Mouse (Mus musculus): ENCODE results near the gene Ncapd3. TPM values are rescaled to one million over a fixed set of nuclear protein-coding genes. Genes with fewer than 3 reads are reported as not detected.
A peak's percentile ranks its signal among the peaks of the same experiment; 100 is the strongest.

Gene Ncapd3
- polyA plus RNA-seq, 1 experiment from 2014 or later: 24.6 TPM

DNA sequence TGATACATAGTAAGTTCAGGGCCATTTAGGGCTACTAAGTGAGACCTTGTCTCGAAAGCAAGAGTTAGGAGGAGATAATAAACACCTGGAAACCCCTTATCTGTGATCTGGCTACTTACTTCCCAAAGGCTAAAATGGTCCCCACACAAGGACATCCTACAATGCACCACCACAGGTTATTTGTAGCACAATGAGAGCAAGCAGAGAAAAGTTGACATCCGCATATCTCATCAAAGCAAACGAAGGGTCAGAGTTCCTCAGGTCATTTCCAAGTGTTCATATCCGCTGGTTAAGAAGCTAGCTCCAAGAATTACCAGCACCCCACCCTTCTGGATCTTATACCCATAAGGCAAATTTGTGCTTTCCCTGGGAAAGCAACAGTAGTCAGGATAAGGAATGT lies 78.5 kb downstream of the Ncapd3 start:
- 89% methylated on average over 4 of the region's 4 CpGs for WGBS
- no peaks in the 10 kb centered on the region for H3K9me3 ChIP-seq
- no peak overlapping the region for H3K4me2 ChIP-seq (replicated peaks)
- no peak overlapping the region for H3K4me3 ChIP-seq
- H3K4me1 ChIP-seq: peaks cover 21% of the 10 kb centered on the region
- peaks cover 12% of the 10 kb centered on the region for H3K36me3 ChIP-seq
- ATAC-seq (replicated peaks): no peak
- H3K27me3 ChIP-seq: no peaks in the 10 kb centered on the region
- no peak overlapping the region for H3K27ac ChIP-seq (replicated peaks)
- H3K9ac ChIP-seq (replicated peaks): no peak overlapping the region

DNA sequence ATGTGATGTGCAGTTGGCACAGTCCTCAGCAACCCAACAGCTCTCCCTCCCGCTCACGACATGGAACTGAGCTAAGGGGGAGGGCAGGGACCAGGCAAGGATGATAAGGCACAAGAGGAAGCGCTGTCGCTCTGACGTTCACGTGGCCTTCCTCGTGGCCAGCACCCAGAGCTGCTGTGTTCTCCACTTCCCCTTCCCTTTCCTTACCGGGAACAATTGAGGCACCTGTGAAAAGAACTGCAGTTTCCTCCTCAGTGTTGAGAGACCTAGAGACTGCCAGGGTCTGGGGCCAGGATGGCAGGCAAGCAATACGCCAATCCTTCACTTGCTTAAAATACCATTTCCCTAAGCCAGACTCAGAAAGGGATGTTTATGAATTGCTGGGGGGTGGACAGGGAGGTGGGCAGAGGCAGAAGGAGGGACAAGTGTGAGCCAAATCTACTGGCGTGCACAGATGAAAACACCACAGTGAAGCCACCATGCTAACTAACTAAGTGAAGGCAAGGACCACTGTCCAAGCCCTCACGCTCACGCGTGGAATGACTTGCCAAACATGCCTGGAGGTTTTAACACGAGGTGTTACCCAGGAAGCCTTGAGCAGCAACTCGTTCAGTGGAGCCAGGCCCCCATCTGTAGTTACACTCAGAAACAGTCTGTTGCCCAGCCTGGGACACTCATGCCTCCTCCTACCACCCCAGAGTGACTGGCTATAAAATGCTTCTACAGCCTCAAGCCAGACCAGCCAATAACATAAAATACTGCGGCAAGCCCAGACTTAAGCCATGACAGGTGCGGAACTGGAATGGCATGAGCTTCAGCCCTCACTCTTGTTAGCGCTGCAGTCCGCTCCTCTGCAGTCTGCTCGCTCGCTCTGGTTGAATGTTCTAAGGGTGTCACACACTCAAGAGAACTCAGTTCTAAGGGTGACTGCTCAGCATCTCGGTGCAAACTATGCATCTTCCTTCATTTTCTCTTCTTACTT lies 79.8 kb downstream of the Ncapd3 start:
- Histone ChIP-seq H3K4me3 (no peak overlapping the region), H3K4me2 (replicated peaks) (no peak overlapping the region), H3K4me1 (peaks cover 21% of the 10 kb centered on the region), H3K9me3 (no peaks in the 10 kb centered on the region), H3K27me3 (no peaks in the 10 kb centered on the region), H3K36me3 (peaks cover 5% of the 10 kb centered on the region; the same call in 1 of the 2 replicates), H3K9ac (replicated peaks) (no peak overlapping the region), H3K27ac (replicated peaks) (peak overlapping the region; percentile 50)
- no peak for ATAC-seq (replicated peaks)
- 63% methylated on average over 22 of the region's 22 CpGs for WGBS

DNA sequence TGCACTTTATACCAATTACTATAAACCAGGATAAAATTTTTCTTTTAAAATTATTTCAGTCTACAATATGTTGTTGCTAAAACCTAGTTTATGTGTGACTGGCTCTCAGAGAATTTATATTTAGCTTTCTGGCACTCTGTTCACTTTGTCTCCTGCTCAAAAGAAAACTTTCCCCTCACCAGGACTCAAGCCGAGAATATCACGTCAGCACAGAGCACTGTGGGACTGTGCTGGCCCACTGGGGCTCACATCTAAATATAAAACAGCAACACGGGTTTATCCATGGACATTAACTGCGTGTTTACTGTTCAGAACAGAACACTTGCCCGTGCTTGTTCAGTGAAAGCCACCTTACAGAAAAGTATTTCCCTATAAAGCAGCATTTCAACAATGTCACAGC lies 80.7 kb downstream of the Ncapd3 start:
- Histone ChIP-seq H3K4me2 (replicated peaks) (no peak overlapping the region), H3K27me3 (no peaks in the 10 kb centered on the region), H3K36me3 (no peaks in the 10 kb centered on the region), H3K27ac (replicated peaks) (peak overlapping the region; percentile 50; the same call in 1 of the 2 replicates), H3K9me3 (no peaks in the 10 kb centered on the region), H3K9ac (replicated peaks) (no peak overlapping the region), H3K4me3 (no peak overlapping the region), H3K4me1 (peaks cover 21% of the 10 kb centered on the region)
- no peak for ATAC-seq (replicated peaks)
- 60% methylated on average over 5 of the region's 5 CpGs for WGBS

DNA sequence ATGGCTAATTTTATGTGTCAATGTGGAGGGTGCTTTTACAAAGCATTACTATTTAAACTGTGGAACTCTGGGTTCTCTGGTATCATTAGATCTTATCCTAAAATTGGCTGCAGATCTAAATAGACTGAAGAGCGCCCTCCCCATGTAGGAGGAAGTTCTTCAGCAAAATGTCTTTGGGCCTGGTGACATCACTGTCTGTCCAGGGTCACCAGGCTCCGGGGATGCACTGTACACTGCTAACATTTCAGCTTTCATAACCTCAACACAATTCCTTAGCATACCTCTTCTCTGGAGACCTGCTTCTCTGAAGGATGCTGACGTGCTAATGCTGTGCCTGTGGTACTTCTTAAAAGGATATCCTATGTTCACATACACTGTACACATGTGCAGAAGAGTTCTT lies 81.8 kb downstream of the Ncapd3 start:
- no peaks in the 10 kb centered on the region for H3K27me3 ChIP-seq
- H3K4me3 ChIP-seq: no peak overlapping the region
- H3K9me3 ChIP-seq: no peaks in the 10 kb centered on the region
- H3K4me2 ChIP-seq (replicated peaks): no peak overlapping the region
- H3K4me1 ChIP-seq: peaks cover 21% of the 10 kb centered on the region
- no peak for ATAC-seq (replicated peaks)
- no peak overlapping the region for H3K27ac ChIP-seq (replicated peaks)
- 88% methylated on average over 3 of the region's 3 CpGs for WGBS
- no peaks in the 10 kb centered on the region for H3K36me3 ChIP-seq
- H3K9ac ChIP-seq (replicated peaks): no peak overlapping the region

DNA sequence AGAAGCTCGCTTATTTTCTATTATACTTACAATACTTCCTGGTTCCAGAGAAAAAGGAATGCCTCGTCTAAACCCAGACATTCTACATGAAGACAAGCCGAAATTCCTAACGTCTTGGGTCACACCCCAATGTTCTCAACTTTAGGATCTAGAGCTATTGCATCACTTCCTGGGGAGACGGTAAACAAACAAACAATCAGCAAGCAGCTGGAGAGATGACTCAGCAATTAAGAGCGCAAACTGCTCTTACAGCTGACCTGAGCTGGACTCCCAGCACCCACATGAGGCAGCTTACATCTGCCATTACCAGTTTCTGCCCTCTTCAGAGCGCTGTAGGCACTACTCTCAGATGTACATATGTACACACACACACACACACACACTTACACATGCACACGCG lies 91.3 kb downstream of the Ncapd3 start:
- Histone ChIP-seq H3K4me3 (no peak overlapping the region), H3K4me2 (replicated peaks) (no peak overlapping the region), H3K9ac (replicated peaks) (no peak overlapping the region), H3K9me3 (no peaks in the 10 kb centered on the region), H3K27me3 (no peaks in the 10 kb centered on the region), H3K36me3 (no peaks in the 10 kb centered on the region), H3K4me1 (peaks cover 22% of the 10 kb centered on the region), H3K27ac (replicated peaks) (no peak overlapping the region)
- ATAC-seq (replicated peaks): no peak
- 86% methylated on average over 9 of the region's 9 CpGs for WGBS

DNA sequence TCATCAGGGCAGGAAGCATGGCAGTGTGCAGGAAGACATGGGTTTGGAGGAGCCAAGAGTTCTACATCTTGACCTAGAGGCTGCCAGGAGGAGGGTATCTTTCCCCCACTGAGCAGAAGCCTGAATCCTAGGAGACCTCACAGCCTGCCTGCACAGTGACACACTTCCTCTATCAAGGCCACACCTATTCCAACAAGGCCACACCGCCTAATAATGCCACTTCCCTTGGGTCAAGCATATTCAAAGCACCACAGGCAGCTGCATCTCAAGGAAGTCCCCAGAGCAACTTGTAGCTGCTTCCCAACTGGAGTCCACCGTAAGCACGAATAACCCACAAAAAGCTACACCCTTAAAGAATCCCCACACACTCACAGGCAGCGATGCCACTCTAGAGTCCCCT lies 92.1 kb downstream of the Ncapd3 start:
- peaks cover 22% of the 10 kb centered on the region for H3K4me1 ChIP-seq
- no peak overlapping the region for H3K4me3 ChIP-seq
- no peak overlapping the region for H3K27ac ChIP-seq (replicated peaks)
- H3K4me2 ChIP-seq (replicated peaks): no peak overlapping the region
- H3K36me3 ChIP-seq: no peaks in the 10 kb centered on the region
- H3K27me3 ChIP-seq: no peaks in the 10 kb centered on the region
- ATAC-seq (replicated peaks): no peak
- 92% methylated on average over 4 of the region's 4 CpGs for WGBS
- H3K9me3 ChIP-seq: no peaks in the 10 kb centered on the region
- H3K9ac ChIP-seq (replicated peaks): no peak overlapping the region

DNA sequence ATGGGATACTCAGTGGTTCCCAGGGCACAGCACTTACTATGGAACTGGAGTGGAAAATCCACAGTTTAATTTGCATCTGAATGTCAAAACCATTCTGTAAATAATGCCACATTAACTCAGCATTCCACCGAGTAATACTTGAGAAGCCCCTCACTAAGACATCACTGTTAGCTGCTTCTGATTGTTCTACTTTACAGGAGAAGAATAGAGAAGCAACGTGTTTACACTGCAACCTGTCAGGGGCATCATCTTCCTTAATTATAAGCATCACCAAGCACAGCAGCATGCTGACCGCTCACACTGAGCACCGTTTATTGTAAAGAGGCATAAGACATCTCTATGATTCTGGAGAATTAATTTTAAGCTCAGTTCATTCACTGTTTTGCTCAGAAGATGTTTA lies 93.0 kb downstream of the Ncapd3 start:
- no peak overlapping the region for H3K4me3 ChIP-seq
- no peaks in the 10 kb centered on the region for H3K9me3 ChIP-seq
- no peak overlapping the region for H3K4me2 ChIP-seq (replicated peaks)
- peaks cover 22% of the 10 kb centered on the region for H3K4me1 ChIP-seq
- WGBS: 22% methylated on average over 4 of the region's 4 CpGs
- ATAC-seq (replicated peaks): 0 out of 2 replicates have a peak, but pooled peaks have one; percentile 12
- no peaks in the 10 kb centered on the region for H3K27me3 ChIP-seq
- H3K36me3 ChIP-seq: no peaks in the 10 kb centered on the region
- H3K27ac ChIP-seq (replicated peaks): peak overlapping the region; percentile 29; the same call in 1 of the 2 replicates
- H3K9ac ChIP-seq (replicated peaks): no peak overlapping the region

DNA sequence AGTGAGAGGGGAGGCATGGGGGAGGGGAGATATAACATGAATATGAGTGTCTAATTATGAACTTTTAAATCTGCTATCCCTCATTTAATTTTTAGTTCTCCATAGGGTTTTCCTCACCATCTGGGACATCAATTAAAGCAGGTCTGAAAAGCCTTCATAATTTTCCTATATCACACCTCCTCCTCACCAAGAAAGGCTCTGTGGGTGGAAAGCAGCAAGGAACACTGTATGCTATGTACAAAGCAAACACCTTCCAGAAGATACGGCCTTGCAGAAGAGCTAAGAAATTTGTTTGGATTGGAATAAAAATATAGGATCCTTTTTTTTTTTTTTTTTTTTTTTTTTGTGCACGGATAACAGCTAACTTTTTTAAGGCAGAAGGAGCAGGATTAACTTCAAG lies 94.0 kb downstream of the Ncapd3 start:
- ATAC-seq (replicated peaks): no peak
- no peak overlapping the region for H3K27ac ChIP-seq (replicated peaks)
- H3K4me3 ChIP-seq: no peak overlapping the region
- H3K36me3 ChIP-seq: no peaks in the 10 kb centered on the region
- no peak overlapping the region for H3K9ac ChIP-seq (replicated peaks)
- H3K4me2 ChIP-seq (replicated peaks): no peak overlapping the region
- no peaks in the 10 kb centered on the region for H3K9me3 ChIP-seq
- H3K27me3 ChIP-seq: no peaks in the 10 kb centered on the region
- WGBS: 81% methylated on average over 2 of the region's 2 CpGs
- H3K4me1 ChIP-seq: peaks cover 22% of the 10 kb centered on the region

DNA sequence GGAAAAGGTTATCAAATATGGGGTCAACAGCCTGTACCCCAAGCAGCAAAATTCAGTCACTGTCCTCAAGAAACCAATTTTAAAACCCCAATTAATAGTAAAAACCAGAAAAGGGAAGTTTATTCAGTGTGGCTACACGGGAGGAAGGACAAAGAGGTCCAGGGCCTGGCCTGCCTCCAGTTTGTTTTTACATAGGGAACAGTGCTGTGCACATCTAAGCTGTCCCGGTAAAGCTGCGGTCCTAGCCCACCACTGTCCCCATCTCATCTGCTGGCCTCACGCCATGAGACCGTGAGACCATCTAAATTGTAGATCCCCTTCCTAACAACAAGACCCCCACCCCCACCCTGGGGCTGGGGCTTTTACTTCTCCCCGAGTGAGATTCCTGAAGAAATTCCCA lies 95.5 kb downstream of the Ncapd3 start:
- H3K9me3 ChIP-seq: no peaks in the 10 kb centered on the region
- H3K4me3 ChIP-seq: no peak overlapping the region
- no peak overlapping the region for H3K27ac ChIP-seq (replicated peaks)
- no peaks in the 10 kb centered on the region for H3K36me3 ChIP-seq
- H3K4me1 ChIP-seq: peaks cover 22% of the 10 kb centered on the region
- no peak; the same call in 1 of the 2 replicates for ATAC-seq (replicated peaks)
- no peak overlapping the region for H3K9ac ChIP-seq (replicated peaks)
- no peaks in the 10 kb centered on the region for H3K27me3 ChIP-seq
- H3K4me2 ChIP-seq (replicated peaks): no peak overlapping the region
- 22% methylated on average over 6 of the region's 6 CpGs for WGBS

DNA sequence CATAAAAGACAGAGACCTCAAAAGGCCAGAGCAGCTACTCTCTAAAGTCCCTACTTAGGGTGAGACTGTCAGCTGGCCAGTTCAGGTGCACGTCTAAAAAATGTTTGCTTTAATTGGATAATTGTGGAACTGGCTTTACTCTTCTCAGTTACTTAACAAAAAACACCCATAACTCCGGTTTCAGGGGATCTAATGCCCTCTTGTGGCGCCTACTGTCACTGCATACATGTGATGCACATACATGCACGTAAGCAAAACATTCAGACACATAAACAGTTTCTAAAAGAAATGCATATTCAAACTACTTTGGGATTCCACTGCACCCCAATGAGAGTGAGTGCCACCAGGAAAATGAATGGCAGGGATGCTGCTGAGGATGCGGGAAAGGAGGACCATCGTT lies 96.6 kb downstream of the Ncapd3 start:
- ATAC-seq (replicated peaks): no peak
- H3K9me3 ChIP-seq: no peaks in the 10 kb centered on the region
- H3K27me3 ChIP-seq: no peaks in the 10 kb centered on the region
- peaks cover 22% of the 10 kb centered on the region for H3K4me1 ChIP-seq
- WGBS: 91% methylated on average over 6 of the region's 6 CpGs
- no peak overlapping the region for H3K4me3 ChIP-seq
- H3K9ac ChIP-seq (replicated peaks): no peak overlapping the region
- no peaks in the 10 kb centered on the region for H3K36me3 ChIP-seq
- no peak overlapping the region for H3K27ac ChIP-seq (replicated peaks)
- no peak overlapping the region for H3K4me2 ChIP-seq (replicated peaks)

DNA sequence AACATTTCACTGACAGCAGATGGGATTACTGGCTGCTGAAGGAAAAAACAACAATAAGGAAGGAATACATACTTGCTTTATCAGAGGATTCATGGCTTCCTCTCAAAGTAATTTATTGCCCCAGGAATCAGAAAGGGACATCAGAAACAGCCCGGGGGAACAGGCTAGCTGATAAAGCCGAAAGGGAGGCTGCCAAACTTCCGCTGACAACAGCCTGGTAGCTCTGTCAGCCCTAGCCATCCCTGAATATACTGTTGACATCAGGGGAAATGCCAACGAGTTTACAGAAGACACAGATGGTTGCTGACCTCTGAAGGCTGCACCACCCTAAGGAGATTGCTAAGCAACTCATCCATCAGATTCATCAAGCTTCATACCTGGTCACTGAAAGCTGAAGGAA lies 98.7 kb downstream of the Ncapd3 start:
- Histone ChIP-seq H3K4me2 (replicated peaks) (no peak overlapping the region), H3K4me3 (no peak overlapping the region), H3K27ac (replicated peaks) (no peak overlapping the region), H3K27me3 (no peaks in the 10 kb centered on the region), H3K9ac (replicated peaks) (no peak overlapping the region), H3K9me3 (no peaks in the 10 kb centered on the region), H3K36me3 (no peaks in the 10 kb centered on the region), H3K4me1 (peaks cover 11% of the 10 kb centered on the region)
- WGBS: 89% methylated on average over 4 of the region's 4 CpGs
- no peak for ATAC-seq (replicated peaks)

DNA sequence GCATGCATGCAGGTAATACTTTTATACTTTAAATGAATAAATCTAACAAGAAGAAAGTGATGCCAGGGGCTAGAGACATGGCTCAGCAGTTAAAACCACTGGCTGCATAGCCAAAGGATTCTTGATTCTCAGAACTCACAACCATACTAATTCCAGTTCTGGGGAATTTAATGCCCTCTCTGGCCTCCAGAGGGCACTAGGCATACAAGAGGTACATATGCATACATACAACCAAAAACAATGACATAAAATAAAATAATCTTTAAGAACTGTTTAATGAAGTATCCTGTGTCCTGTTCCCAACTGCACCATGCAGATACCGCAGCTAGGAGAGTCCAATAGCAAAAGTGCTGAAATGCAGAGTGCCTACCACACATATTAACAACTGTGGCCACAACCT lies 104.4 kb downstream of the Ncapd3 start:
- 73% methylated on average over 1 of the region's 1 CpGs for WGBS
- Histone ChIP-seq H3K4me2 (replicated peaks) (no peak overlapping the region), H3K9me3 (no peaks in the 10 kb centered on the region), H3K36me3 (no peaks in the 10 kb centered on the region), H3K4me3 (no peak overlapping the region), H3K27me3 (no peaks in the 10 kb centered on the region), H3K9ac (replicated peaks) (no peak overlapping the region), H3K27ac (replicated peaks) (no peak overlapping the region), H3K4me1 (no peaks in the 10 kb centered on the region)
- ATAC-seq (replicated peaks): no peak; the same call in 1 of the 2 replicates

Data from forebrain, embryonic 15.5 days (tissue).